Mouse (Mus musculus): ENCODE data around the gene Nedd4. TPM values are rescaled to one million over a fixed set of nuclear protein-coding genes. Genes with fewer than 3 reads are reported as not detected.

The Nedd4 gene
- polyA plus RNA-seq, 1 experiment, result 195 TPM

- no peak overlapping the region for H3K4me3 ChIP-seq
- H3K79me2 ChIP-seq (ENCODE audit: control insufficient read depth, insufficient read depth), result no peaks in the 10 kb centered on the region
- no peak overlapping the region for H3K4me2 ChIP-seq (ENCODE audit: low read depth)
- no peaks in the 10 kb centered on the region for H3K36me3 ChIP-seq (ENCODE audit: control insufficient read depth, insufficient read depth)
- no peak overlapping the region for H3ac ChIP-seq (ENCODE audit: control insufficient read depth, insufficient read length)
- H3K27me3 ChIP-seq (ENCODE audit: control insufficient read depth, insufficient read depth, insufficient read length), result no peaks in the 10 kb centered on the region
- no peak for TF ChIP-seq TCF3 (IDR thresholded peaks at IDR 0.05; ENCODE audit: insufficient read length, low read depth)
- TF ChIP-seq USF1 (IDR thresholded peaks at IDR 0.05; ENCODE audit: low read depth), result no peak
- TF ChIP-seq E2F4 (IDR thresholded peaks at IDR 0.05; ENCODE audit: insufficient read depth), result no peak
- TF ChIP-seq MYOG (IDR thresholded peaks at IDR 0.05; ENCODE audit: control insufficient read depth in 1 of 3, insufficient read depth in 1 of 3, insufficient read length in 2 of 3, low read depth in 2 of 3), result no peak
- TF ChIP-seq REST (IDR thresholded peaks at IDR 0.05; ENCODE audit: insufficient read depth, insufficient read length), result no peak
- no peak for TF ChIP-seq POLR2A (IDR thresholded peaks at IDR 0.05; ENCODE audit: insufficient read length, low read depth)
Observed at GRCm38 (mm10) chr9:72782121-72782520, 120.0 kb downstream of the Nedd4 start.

DNA sequence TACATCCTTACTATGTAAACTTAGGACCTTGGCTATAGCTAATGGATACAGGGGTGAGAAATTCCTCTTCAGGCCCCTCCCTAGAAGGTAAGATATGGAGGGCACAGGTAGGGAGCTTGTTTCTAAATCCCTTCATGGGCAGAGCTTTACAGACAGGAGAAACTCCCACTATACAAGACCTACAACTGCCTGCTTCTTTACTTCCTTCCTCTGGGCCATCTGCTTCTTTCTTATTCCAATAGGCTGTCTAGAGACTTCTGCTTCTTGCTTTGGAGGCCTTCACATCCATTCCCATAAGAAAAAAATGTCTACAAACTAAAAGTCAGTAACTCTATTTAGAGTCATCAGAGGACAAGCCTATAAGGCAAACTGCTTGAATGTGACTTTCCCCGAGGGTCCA, 125.6 kb downstream of the Nedd4 start:
- H3ac ChIP-seq (ENCODE audit: control insufficient read depth, insufficient read length), result no peak overlapping the region
- no peak overlapping the region for H3K4me2 ChIP-seq (ENCODE audit: low read depth)
- H3K27me3 ChIP-seq (ENCODE audit: control insufficient read depth, insufficient read depth, insufficient read length), result no peaks in the 10 kb centered on the region
- no peak overlapping the region for H3K4me3 ChIP-seq
- H3K36me3 ChIP-seq (ENCODE audit: control insufficient read depth, insufficient read depth), result no peaks in the 10 kb centered on the region
- TF ChIP-seq E2F4 (IDR thresholded peaks at IDR 0.05; ENCODE audit: insufficient read depth), result no peak
- H3K79me2 ChIP-seq (ENCODE audit: control insufficient read depth, insufficient read depth), result no peaks in the 10 kb centered on the region

DNA sequence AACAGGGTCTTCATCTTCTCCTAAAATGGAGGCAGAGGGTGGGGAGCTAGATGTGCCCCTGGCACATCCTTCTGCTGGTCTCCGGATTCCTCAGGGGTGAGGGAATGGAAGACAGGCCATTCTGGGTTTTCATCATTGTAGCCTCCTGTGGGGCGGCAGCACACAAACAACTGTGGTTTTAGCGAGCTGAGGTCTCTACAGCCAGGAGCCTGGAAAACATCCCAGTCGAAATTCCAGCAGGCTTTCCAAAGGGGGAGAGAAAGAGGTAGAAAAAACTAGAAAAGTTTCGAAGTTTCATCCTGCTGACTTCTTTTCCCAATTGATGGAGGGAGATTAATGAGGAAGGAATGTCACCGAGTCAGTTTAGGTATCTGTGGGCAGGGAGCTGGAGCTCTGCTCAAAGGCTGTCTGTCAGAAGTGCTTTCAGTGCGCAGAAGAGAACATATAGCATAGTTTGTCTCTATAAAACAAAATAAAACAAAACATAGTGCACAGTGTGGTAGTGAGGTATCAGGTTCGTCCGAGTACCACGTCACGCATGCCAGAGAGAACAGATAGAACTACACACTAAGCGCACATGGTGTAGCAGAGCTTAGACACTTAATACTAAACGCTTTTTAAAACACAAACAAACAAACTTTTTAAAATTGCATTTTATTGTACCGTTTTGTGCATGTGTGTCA, 128.5 kb downstream of the Nedd4 start:
- peak overlapping the region; percentile 62 for H3K4me2 ChIP-seq (ENCODE audit: low read depth)
- no peak overlapping the region for H3K4me3 ChIP-seq

DNA sequence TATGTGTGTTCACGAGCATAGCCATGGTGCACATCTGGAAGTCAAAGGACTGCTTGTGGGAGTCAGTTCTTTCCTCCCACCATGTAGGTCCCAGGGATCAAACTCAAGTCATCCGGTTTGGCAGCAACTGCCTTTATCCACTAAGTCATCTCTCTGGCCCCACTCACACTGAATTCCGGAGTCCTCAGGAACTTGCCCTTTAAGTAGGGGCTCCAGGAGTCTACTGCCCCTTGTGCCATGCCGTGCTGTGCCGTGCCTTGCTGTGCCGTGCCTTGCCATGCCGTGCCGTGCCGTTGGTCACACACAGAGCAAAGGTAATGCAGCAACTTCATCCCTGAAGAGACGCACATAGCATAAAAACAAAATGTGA, 129.1 kb downstream of the Nedd4 start:
- Histone ChIP-seq H3ac (ENCODE audit: control insufficient read depth, insufficient read length) (no peak overlapping the region), H3K4me3 (no peak overlapping the region), H3K27me3 (ENCODE audit: control insufficient read depth, insufficient read depth, insufficient read length) (no peaks in the 10 kb centered on the region), H3K79me2 (ENCODE audit: control insufficient read depth, insufficient read depth) (no peaks in the 10 kb centered on the region), H3K4me2 (ENCODE audit: low read depth) (peak overlapping the region; percentile 62), H3K36me3 (ENCODE audit: control insufficient read depth, insufficient read depth) (no peaks in the 10 kb centered on the region)
- TF ChIP-seq MYOD1 (IDR thresholded peaks at IDR 0.05; ENCODE audit: control insufficient read depth in 1 of 3, insufficient read length in 2 of 3, low read depth in 2 of 3) (no peak), POLR2A (IDR thresholded peaks at IDR 0.05; ENCODE audit: insufficient read length, low read depth) (no peak), SRF (IDR thresholded peaks at IDR 0.05; ENCODE audit: control insufficient read depth, insufficient read length, low read depth) (no peak), TCF3 (IDR thresholded peaks at IDR 0.05; ENCODE audit: insufficient read length, low read depth) (no peak), MYOG (IDR thresholded peaks at IDR 0.05; ENCODE audit: control insufficient read depth in 1 of 3, insufficient read depth in 1 of 3, insufficient read length in 2 of 3, low read depth in 2 of 3) (no peak), POLR2AphosphoS2 (IDR thresholded peaks at IDR 0.05; ENCODE audit: insufficient read length, low read depth) (no peak), CEBPB (IDR thresholded peaks at IDR 0.05; ENCODE audit: insufficient read depth, poor library complexity, severe bottlenecking) (no peak)

More for the DNA sequence above, 128.5 kb downstream of the Nedd4 start:
- no peaks in the 10 kb centered on the region for H3K27me3 ChIP-seq (ENCODE audit: control insufficient read depth, insufficient read depth, insufficient read length)
- H3K36me3 ChIP-seq (ENCODE audit: control insufficient read depth, insufficient read depth), result no peaks in the 10 kb centered on the region
- TF ChIP-seq TCF12 (IDR thresholded peaks at IDR 0.05; ENCODE audit: insufficient read depth, poor library complexity, severe bottlenecking) (no peak), MAX (IDR thresholded peaks at IDR 0.05; ENCODE audit: low read depth) (no peak), TCF3 (IDR thresholded peaks at IDR 0.05; ENCODE audit: insufficient read length, low read depth) (no peak), POLR2AphosphoS2 (IDR thresholded peaks at IDR 0.05; ENCODE audit: insufficient read length, low read depth) (no peak), CEBPB (IDR thresholded peaks at IDR 0.05; ENCODE audit: insufficient read depth, poor library complexity, severe bottlenecking) (no peak), REST (IDR thresholded peaks at IDR 0.05; ENCODE audit: insufficient read depth, insufficient read length) (no peak), POLR2A (IDR thresholded peaks at IDR 0.05; ENCODE audit: insufficient read length, low read depth) (no peak), MYOG (IDR thresholded peaks at IDR 0.05; ENCODE audit: control insufficient read depth in 1 of 3, insufficient read depth in 1 of 3, insufficient read length in 2 of 3, low read depth in 2 of 3) (no peak), E2F4 (IDR thresholded peaks at IDR 0.05; ENCODE audit: insufficient read depth) (no peak), MYOD1 (IDR thresholded peaks at IDR 0.05; ENCODE audit: control insufficient read depth in 1 of 3, insufficient read length in 2 of 3, low read depth in 2 of 3) (no peak), SRF (IDR thresholded peaks at IDR 0.05; ENCODE audit: control insufficient read depth, insufficient read length, low read depth) (no peak), USF1 (IDR thresholded peaks at IDR 0.05; ENCODE audit: low read depth) (no peak)
- H3K79me2 ChIP-seq (ENCODE audit: control insufficient read depth, insufficient read depth), result no peaks in the 10 kb centered on the region
- H3ac ChIP-seq (ENCODE audit: control insufficient read depth, insufficient read length), result no peak overlapping the region

DNA sequence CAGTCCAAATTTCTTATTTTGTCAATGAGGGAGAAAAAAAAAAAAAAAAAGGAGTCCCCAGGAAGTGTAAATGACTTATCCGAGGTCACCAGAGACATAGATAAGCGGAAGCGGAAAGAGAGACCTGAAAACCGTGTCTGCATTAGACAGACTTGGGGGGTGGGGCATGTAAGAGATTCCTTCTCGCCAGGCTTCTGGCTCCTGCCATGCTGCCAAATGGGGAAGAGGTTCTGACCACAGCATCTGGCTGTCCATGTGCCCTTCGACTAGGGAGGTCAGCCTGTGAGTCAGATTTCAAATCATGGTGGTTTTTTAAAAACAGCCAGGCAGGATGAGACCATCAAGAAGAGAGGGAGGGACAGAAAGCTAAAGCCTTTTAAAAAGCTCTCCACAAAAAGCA, 129.5 kb downstream of the Nedd4 start:
- no peak overlapping the region for H3K4me3 ChIP-seq
- TF ChIP-seq POLR2A (IDR thresholded peaks at IDR 0.05; ENCODE audit: insufficient read length, low read depth) (no peak), USF1 (IDR thresholded peaks at IDR 0.05; ENCODE audit: low read depth) (peak; percentile 35), CEBPB (IDR thresholded peaks at IDR 0.05; ENCODE audit: insufficient read depth, poor library complexity, severe bottlenecking) (no peak), E2F4 (IDR thresholded peaks at IDR 0.05; ENCODE audit: insufficient read depth) (no peak), MYOG (IDR thresholded peaks at IDR 0.05; ENCODE audit: control insufficient read depth in 1 of 3, insufficient read depth in 1 of 3, insufficient read length in 2 of 3, low read depth in 2 of 3) (no peak), POLR2AphosphoS2 (IDR thresholded peaks at IDR 0.05; ENCODE audit: insufficient read length, low read depth) (no peak), MYOD1 (IDR thresholded peaks at IDR 0.05; ENCODE audit: control insufficient read depth in 1 of 3, insufficient read length in 2 of 3, low read depth in 2 of 3) (peak in 1 of 3 experiments; percentile 22)

More for the DNA sequence above, 129.5 kb downstream of the Nedd4 start:
- Histone ChIP-seq H3K79me2 (ENCODE audit: control insufficient read depth, insufficient read depth) (no peaks in the 10 kb centered on the region), H3K36me3 (ENCODE audit: control insufficient read depth, insufficient read depth) (no peaks in the 10 kb centered on the region), H3K4me2 (ENCODE audit: low read depth) (peak overlapping the region; percentile 62), H3K27me3 (ENCODE audit: control insufficient read depth, insufficient read depth, insufficient read length) (no peaks in the 10 kb centered on the region), H3ac (ENCODE audit: control insufficient read depth, insufficient read length) (no peak overlapping the region)
